Mouse (Mus musculus): ENCODE results near the gene Slc35d1.
A peak's percentile ranks its signal among the peaks of the same experiment; 100 is the strongest.
"Not testable (repeated sequence)": the region's sequence is repeated elsewhere in the genome, so short reads cannot be mapped to it uniquely, and the experiment has no call there.

Gene Slc35d1

DNA sequence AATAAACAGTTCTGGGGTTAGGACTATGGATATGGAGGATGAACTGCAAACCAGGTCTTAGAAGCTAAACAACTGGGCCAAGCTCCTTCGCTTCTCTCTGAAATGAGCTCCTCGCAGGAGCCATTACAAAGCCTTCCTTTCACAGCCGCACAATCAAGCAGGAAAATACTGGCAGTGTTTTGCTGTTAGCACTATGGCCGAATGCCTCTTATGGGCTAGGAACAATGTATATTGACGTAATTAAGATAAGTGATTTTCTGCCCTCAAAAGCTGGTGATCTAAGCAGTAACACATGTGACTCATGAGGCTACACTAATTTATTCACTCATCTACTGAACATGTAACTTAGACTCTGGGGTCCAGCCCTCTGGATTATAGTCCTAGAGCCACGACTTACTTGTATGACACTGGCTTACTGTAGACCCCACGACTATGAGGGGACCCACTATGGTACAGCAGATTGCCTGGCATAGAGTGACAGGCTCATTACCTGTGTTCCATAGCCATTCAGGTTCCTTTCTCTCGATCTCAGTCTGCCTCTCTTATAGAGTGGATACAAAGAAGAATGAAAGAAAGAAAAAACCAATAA, 34.6 kb downstream of the Slc35d1 start:
- no peak for DNase-seq

GRCm38 (mm10) chr4:103179581-103179980, 35.4 kb downstream of the Slc35d1 start:
- no peak for DNase-seq

- DNase-seq = peak; percentile 29
Measured at GRCm38 (mm10) chr4:103178635-103179318, 36.2 kb downstream of the Slc35d1 start.

GRCm38 (mm10) chr4:103177681-103178080, 37.3 kb downstream of the Slc35d1 start:
- no peak for DNase-seq

GRCm38 (mm10) chr4:103174001-103174400, 41.0 kb downstream of the Slc35d1 start:
- no peak for DNase-seq

- DNase-seq = no peak
Measured at GRCm38 (mm10) chr4:103173507-103173906, 41.5 kb downstream of the Slc35d1 start.

DNA sequence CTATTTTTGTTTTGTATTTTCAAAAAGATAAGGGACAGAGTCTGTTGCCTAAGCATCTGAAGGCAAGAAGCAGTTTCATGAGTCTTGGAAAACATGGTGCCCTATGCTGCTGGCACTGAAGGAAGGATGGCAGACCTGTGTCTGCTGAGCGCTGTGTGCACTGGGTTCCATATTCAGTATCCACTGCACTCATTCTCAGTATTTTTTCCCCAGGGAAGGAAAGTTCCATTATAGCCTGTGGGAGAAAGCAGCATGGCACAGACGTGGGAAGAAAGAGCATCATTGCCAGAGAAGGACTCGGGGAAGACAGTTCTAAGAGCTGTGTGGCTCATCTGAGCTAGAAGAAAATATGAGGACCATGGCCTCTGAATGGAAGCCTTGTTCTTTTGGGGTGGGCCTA, 43.7 kb downstream of the Slc35d1 start:
- no peak for DNase-seq

DNA sequence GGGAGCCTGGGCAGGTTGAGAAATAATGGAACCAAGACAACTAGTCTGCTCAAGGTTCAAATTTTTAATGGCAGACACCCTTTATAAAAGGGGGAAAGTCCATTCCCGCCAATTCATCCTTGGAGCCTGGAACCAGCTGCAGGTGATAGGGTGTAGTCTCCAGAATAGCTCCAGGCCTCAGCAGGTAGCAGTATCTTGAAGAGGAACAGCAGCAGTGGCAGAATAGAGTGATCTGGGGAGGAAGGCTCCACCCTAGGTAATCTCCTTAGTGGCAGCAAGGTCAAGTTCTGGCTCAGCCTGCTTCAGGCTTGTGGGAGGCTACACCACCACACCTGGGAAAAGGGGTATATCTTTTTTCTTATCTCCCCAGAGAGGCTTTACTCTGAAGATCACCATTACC, 48.8 kb downstream of the Slc35d1 start:
- DNase-seq = not testable (repeated sequence)

DNA sequence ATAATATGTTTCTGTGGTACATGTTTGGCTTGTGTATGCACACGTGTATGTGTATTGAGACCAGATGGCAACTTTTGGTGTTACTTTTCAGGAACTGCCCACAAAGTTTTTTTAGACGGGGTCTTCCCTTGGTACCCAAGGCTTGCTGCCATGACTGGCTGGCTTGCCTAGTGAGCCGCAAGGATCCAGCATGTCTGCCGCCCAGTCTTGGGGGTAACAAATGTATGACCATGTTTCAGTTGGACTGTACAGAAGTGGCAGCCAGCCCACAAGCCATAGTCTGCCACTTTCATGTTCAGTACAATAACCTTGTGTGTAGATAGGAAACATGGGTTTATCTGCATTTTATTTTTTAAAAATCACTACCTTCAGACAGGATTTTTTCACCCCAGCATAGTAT, 56.2 kb downstream of the Slc35d1 start:
- DNase-seq = no peak

DNA sequence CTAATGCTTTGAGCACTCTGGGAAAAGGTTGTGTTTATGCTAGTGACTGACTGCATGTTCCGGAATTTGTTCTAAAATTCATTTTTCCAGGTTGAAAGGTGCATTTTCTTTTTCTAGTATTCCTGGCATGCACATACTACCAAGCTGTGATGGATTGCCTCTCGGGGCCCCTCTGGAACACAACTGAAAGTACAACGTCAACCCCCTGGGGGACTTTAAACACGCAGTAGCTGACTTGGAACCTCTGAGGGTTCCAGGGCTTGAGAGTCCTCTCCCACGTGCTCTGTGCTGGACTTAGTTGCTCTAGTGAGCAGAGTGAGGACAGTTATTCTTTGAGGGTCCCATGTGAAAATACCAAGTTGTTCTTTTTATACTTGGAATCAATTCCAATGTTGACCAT, 63.0 kb downstream of the Slc35d1 start:
- no peak for DNase-seq

- DNase-seq = peak; percentile 92
Measured at GRCm38 (mm10) chr4:103146339-103146738, 68.6 kb downstream of the Slc35d1 start.

DNA sequence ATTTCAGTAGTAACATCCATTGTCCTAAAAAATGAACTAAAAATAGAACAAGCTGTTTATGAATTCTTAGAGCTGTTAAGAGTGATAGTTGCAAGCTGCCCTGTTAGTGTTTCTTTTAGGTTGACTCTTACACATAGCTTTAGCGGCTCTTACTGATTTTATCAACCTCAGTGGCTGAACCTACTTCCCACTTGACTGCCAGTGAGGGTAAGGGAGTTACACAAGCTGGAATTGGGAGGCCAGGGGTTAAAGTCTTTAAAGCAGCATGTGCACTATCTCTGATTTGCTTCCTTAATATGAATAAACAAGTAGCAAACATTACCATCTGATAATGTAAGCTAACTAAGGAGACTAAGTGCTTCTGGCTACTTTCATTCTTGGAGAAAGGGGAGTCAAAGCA, 78.0 kb downstream of the Slc35d1 start:
- DNase-seq = no peak

GRCm38 (mm10) chr4:103126533-103126932, 88.4 kb downstream of the Slc35d1 start:
- no peak for DNase-seq

DNA sequence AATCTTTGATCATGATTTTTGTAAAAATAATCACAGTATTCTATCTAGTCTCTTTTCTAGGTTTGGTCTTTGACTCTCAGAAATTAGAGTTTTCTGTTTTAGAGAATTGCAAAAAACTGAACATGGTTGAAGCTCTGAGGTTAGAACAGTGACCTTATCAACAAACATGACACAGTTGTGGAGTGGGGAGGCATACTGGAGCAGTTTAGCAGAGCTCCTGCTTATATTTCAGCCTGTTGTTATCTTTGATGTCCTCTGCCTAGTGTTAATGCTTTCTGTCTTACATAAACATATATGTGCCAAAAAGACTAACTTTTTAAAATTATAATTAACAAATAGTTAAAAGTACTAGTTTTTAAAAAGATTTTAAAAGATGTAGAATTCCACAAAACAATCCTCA, 91.4 kb downstream of the Slc35d1 start:
- no peak for DNase-seq

- DNase-seq = peak; percentile 23
Measured at GRCm38 (mm10) chr4:103123086-103123485, 91.9 kb downstream of the Slc35d1 start.

DNA sequence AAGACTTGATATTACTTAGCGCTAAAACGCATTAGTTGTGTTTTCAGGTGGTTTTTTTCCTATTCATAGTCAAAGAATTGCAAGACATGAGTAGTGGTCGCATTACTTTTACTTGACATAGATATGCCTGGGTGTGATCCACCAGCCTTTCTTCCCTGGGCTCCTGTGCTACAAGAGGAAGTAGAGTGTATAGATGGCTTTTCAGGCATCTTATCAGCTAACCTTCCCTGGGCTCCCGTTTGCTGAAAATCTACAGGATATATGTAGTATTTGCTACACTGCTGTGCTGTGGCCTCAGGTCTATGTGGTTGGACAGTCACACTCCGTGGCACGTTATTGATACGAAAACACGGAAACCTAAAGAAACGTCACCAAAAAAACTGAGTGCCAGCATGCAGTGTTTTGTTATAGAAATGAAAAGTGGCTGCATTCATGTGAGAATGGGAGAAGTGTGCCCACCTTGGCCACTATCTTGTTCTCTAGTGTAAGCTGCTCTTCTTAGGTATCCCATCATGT, 94.0 kb downstream of the Slc35d1 start:
- DNase-seq = no peak
